Mouse (Mus musculus): ENCODE results near the gene Dhh. TPM values are rescaled to one million over a fixed set of nuclear protein-coding genes. Genes with fewer than 3 reads are reported as not detected.

Gene Dhh
- polyA plus RNA-seq, 1 experiment from 2014 or later: 0.24 TPM

- H3K9me3 ChIP-seq: no peaks in the 10 kb centered on the region
- WGBS: 96% methylated on average over 2 of the region's 2 CpGs
- H3K4me1 ChIP-seq: peaks cover 20% of the 10 kb centered on the region
- peaks cover 33% of the 10 kb centered on the region for H3K27me3 ChIP-seq (ENCODE audit: poor library complexity, severe bottlenecking)
- no peak for DNase-seq (ENCODE audit: extremely low spot score, low spot score)
- no peak overlapping the region for H3K4me3 ChIP-seq
- peaks cover 44% of the 10 kb centered on the region for H3K36me3 ChIP-seq (replicated peaks)
- no peak overlapping the region for H3K27ac ChIP-seq
These were observed 4.3 kb upstream of the Dhh start for GRCm38 (mm10) chr15:98902600-98902999.

GRCm38 (mm10) chr15:98901530-98901929 lies 3.2 kb upstream of the Dhh start:
- Histone ChIP-seq H3K4me1 (peaks cover 27% of the 10 kb centered on the region), H3K9me3 (no peaks in the 10 kb centered on the region), H3K36me3 (replicated peaks) (peaks cover 34% of the 10 kb centered on the region), H3K27ac (no peak overlapping the region), H3K4me3 (no peak overlapping the region), H3K27me3 (ENCODE audit: poor library complexity, severe bottlenecking) (peaks cover 44% of the 10 kb centered on the region)
- WGBS: 64% methylated on average over 1 of the region's 1 CpGs
- DNase-seq (ENCODE audit: extremely low spot score, low spot score): no peak

- Histone ChIP-seq H3K4me3 (peak overlapping the region; percentile 44), H3K27ac (no peak overlapping the region), H3K27me3 (ENCODE audit: poor library complexity, severe bottlenecking) (peaks cover 84% of the 10 kb centered on the region), H3K9me3 (no peaks in the 10 kb centered on the region), H3K4me1 (peaks cover 57% of the 10 kb centered on the region), H3K36me3 (replicated peaks) (0 out of 2 replicates have a peak, but pooled peaks cover 2% of the 10 kb centered on the region)
- DNase-seq (ENCODE audit: extremely low spot score, low spot score): no peak
- WGBS: 1% methylated on average over 10 of the region's 10 CpGs
These were observed 845 bp downstream of the Dhh start for GRCm38 (mm10) chr15:98897495-98897894.

GRCm38 (mm10) chr15:98895635-98896589 lies 2.4 kb downstream of the Dhh start:
- Histone ChIP-seq H3K27ac (peak overlapping the region; percentile 78), H3K4me3 (peak overlapping the region; percentile 59), H3K4me1 (peaks cover 63% of the 10 kb centered on the region), H3K36me3 (replicated peaks) (no peaks in the 10 kb centered on the region), H3K27me3 (ENCODE audit: poor library complexity, severe bottlenecking) (peaks cover 100% of the 10 kb centered on the region), H3K9me3 (no peaks in the 10 kb centered on the region)
- WGBS: under 1% methylated on average over 41 of the region's 41 CpGs
- peak; percentile 74 for DNase-seq (ENCODE audit: extremely low spot score, low spot score)

- H3K36me3 ChIP-seq (replicated peaks): no peaks in the 10 kb centered on the region
- 1% methylated on average over 38 of the region's 38 CpGs for WGBS
- peak overlapping the region; percentile 78 for H3K27ac ChIP-seq
- peaks cover 97% of the 10 kb centered on the region for H3K27me3 ChIP-seq (ENCODE audit: poor library complexity, severe bottlenecking)
- no peaks in the 10 kb centered on the region for H3K9me3 ChIP-seq
- H3K4me3 ChIP-seq: peak overlapping the region; percentile 59
- peak; percentile 50 for DNase-seq (ENCODE audit: extremely low spot score, low spot score)
- H3K4me1 ChIP-seq: peaks cover 63% of the 10 kb centered on the region
These were observed 3.4 kb downstream of the Dhh start for GRCm38 (mm10) chr15:98894746-98895634.

GRCm38 (mm10) chr15:98893940-98894745 lies 4.2 kb downstream of the Dhh start, which contains the start of gene Rhebl1:
TSS of gene Rhebl1 (minus strand) at chr15:98894540.
- Histone ChIP-seq H3K4me1 (peaks cover 63% of the 10 kb centered on the region), H3K27ac (peak within 1 kb of the TSS; percentile 78)
- WGBS: under 1% methylated on average over 77 of the region's 77 CpGs

GRCm38 (mm10) chr15:98893036-98893435 lies 5.3 kb downstream of the Dhh start:
- no peaks in the 10 kb centered on the region for H3K9me3 ChIP-seq
- no peak overlapping the region for H3K27ac ChIP-seq
- no peaks in the 10 kb centered on the region for H3K36me3 ChIP-seq (replicated peaks)
- peaks cover 84% of the 10 kb centered on the region for H3K27me3 ChIP-seq (ENCODE audit: poor library complexity, severe bottlenecking)
- no peak for DNase-seq (ENCODE audit: extremely low spot score, low spot score)
- H3K4me1 ChIP-seq: peaks cover 55% of the 10 kb centered on the region
- H3K4me3 ChIP-seq: peak overlapping the region; percentile 59; the same call in 1 of the 2 replicates
- WGBS: 39% methylated on average over 4 of the region's 4 CpGs

More at GRCm38 (mm10) chr15:98893940-98894745, 4.2 kb downstream of the Dhh start, which contains the start of gene Rhebl1:
- H3K4me3 ChIP-seq: peak within 1 kb of the TSS; percentile 59
- no peaks in the 10 kb centered on the region for H3K9me3 ChIP-seq
- DNase-seq (ENCODE audit: extremely low spot score, low spot score): peak; percentile 51
- H3K27me3 ChIP-seq (ENCODE audit: poor library complexity, severe bottlenecking): peaks cover 91% of the 10 kb centered on the region
- no peaks in the 10 kb centered on the region for H3K36me3 ChIP-seq (replicated peaks)

GRCm38 (mm10) chr15:98891907-98892606 lies 6.3 kb downstream of the Dhh start:
- peak; percentile 63 for DNase-seq (ENCODE audit: extremely low spot score, low spot score)
- Histone ChIP-seq H3K27ac (no peak overlapping the region), H3K4me3 (0 out of 2 replicates have a peak overlapping the region, but pooled peaks have one; percentile 29), H3K9me3 (no peaks in the 10 kb centered on the region), H3K27me3 (ENCODE audit: poor library complexity, severe bottlenecking) (peaks cover 79% of the 10 kb centered on the region), H3K36me3 (replicated peaks) (no peaks in the 10 kb centered on the region), H3K4me1 (peaks cover 46% of the 10 kb centered on the region)
- WGBS: 51% methylated on average over 6 of the region's 6 CpGs

GRCm38 (mm10) chr15:98891198-98891742 lies 7.1 kb downstream of the Dhh start:
- Histone ChIP-seq H3K27ac (no peak overlapping the region; the same call in 1 of the 2 replicates), H3K36me3 (replicated peaks) (no peaks in the 10 kb centered on the region), H3K9me3 (no peaks in the 10 kb centered on the region), H3K27me3 (ENCODE audit: poor library complexity, severe bottlenecking) (peaks cover 75% of the 10 kb centered on the region), H3K4me1 (peaks cover 42% of the 10 kb centered on the region), H3K4me3 (peak overlapping the region; percentile 29; the same call in 1 of the 2 replicates)
- 11% methylated on average over 19 of the region's 19 CpGs for WGBS
- no peak for DNase-seq (ENCODE audit: extremely low spot score, low spot score)

- Histone ChIP-seq H3K27me3 (ENCODE audit: poor library complexity, severe bottlenecking) (peaks cover 37% of the 10 kb centered on the region), H3K4me1 (peaks cover 5% of the 10 kb centered on the region), H3K9me3 (no peaks in the 10 kb centered on the region), H3K36me3 (replicated peaks) (no peaks in the 10 kb centered on the region), H3K27ac (no peak overlapping the region), H3K4me3 (no peak overlapping the region)
- WGBS: 86% methylated on average over 7 of the region's 7 CpGs
- no peak for DNase-seq (ENCODE audit: extremely low spot score, low spot score)
These were observed 10.8 kb downstream of the Dhh start for GRCm38 (mm10) chr15:98887526-98887925.

GRCm38 (mm10) chr15:98886667-98887387 lies 11.5 kb downstream of the Dhh start:
- no peak overlapping the region for H3K27ac ChIP-seq
- H3K9me3 ChIP-seq: no peaks in the 10 kb centered on the region
- H3K36me3 ChIP-seq (replicated peaks): no peaks in the 10 kb centered on the region
- H3K4me3 ChIP-seq: no peak overlapping the region
- peaks cover 30% of the 10 kb centered on the region for H3K27me3 ChIP-seq (ENCODE audit: poor library complexity, severe bottlenecking)
- H3K4me1 ChIP-seq: peaks cover 10% of the 10 kb centered on the region
- 80% methylated on average over 8 of the region's 8 CpGs for WGBS
- no peak for DNase-seq (ENCODE audit: extremely low spot score, low spot score)

Data from forebrain, embryonic 10.5 days (tissue).